Mouse (Mus musculus) G1E (cell line): ENCODE measurements around the gene Cdc73. TPM values are rescaled to one million over a fixed set of nuclear protein-coding genes. Genes with fewer than 3 reads are reported as not detected.

ENCODE experiments used
- ATAC-seq: 2 replicates; pipeline ENCODE4 v1.8.0; 2016; ENCODE audit warnings: mild to moderate bottlenecking; ENCODE audit not compliant: insufficient number of reproducible peaks, poor library complexity, low FRiP score, severe bottlenecking; ENCODE audit errors: extremely low read depth
- DNase-seq: peaks from one replicate; pipeline ENCODE4 v3.0.0; 2012; ENCODE audit warnings: low spot score
- H3K27me3 ChIP-seq: 2 replicates; pipeline ENCODE4 v1.6.1; 2012; ENCODE audit warnings: mild to moderate bottlenecking, low read length, inconsistent platforms; ENCODE audit not compliant: insufficient read depth
- H3K36me3 ChIP-seq: replicated peaks from 2 replicates; pipeline ENCODE3; 2012; ENCODE audit warnings: mild to moderate bottlenecking, inconsistent platforms
- H3K4me1 ChIP-seq: 2 replicates; pipeline ENCODE4 v1.6.1; 2012; ENCODE audit warnings: low read depth, low read length, inconsistent platforms, mixed read lengths; ENCODE audit not compliant: insufficient read depth
- H3K4me3 ChIP-seq: 2 replicates; pipeline ENCODE4 v1.5.1; 2012; ENCODE audit warnings: low read depth, mild to moderate bottlenecking, inconsistent platforms, low read length, moderate library complexity, mixed read lengths
- H3K9me3 ChIP-seq: replicated peaks from 2 replicates; pipeline ENCODE4 v1.6.1; 2012; ENCODE audit warnings: inconsistent platforms
- CTCF ChIP-seq: IDR thresholded peaks from 2 replicates; pipeline ENCODE4 v1.5.1; 2012; ENCODE audit warnings: low read depth, low read length, inconsistent platforms, mixed read lengths
- GATA1 ChIP-seq: IDR thresholded peaks from 2 replicates; pipeline ENCODE4 v1.6.1; 2012; ENCODE audit warnings: borderline replicate concordance, low read length, inconsistent platforms, mixed read lengths
- GATA2 ChIP-seq: IDR thresholded peaks from 2 replicates; pipeline ENCODE4 v1.6.1; 2012; ENCODE audit warnings: low read depth, low read length, inconsistent platforms, borderline replicate concordance
- POLR2AphosphoS5 ChIP-seq: IDR thresholded peaks from 2 replicates; pipeline ENCODE4 v1.6.1; 2012; ENCODE audit warnings: low read depth, low read length, inconsistent platforms; ENCODE audit not compliant: insufficient replicate concordance
- TAL1 ChIP-seq: conservative IDR thresholded peaks from 2 replicates; pipeline ENCODE4 v1.6.1; 2012; ENCODE audit warnings: low read depth, low read length, inconsistent platforms, mixed read lengths
- polyA plus RNA-seq: library from polyadenylated mRNA; stranded (reverse); fragments of >175 nt; gene quantifications from 2 replicates; pipeline ENCODE4 v1.2.3, GENCODE M21; 2012
- total RNA-seq, 2 experiments: library from RNA; stranded (forward) in 1 of 2; stranded (reverse) in 1 of 2; fragments of 200-1000 nt in 1 of 2; fragments of >200 nt in 1 of 2; fragmentation: Nextera tagmentation in 1 of 2; gene quantifications; 2 replicates each; pipeline ENCODE4 v1.2.3; 2014 to 2017

The Cdc73 gene
- total and polyA plus RNA-seq, 3 experiments = 13.0 to 288 (median 29.0) TPM

GRCm38 (mm10) chr1:143710627-143710976 lies 7.9 kb upstream of the Cdc73 start:
- ATAC-seq = no peak
- Histone ChIP-seq H3K27me3 (no peaks in the 10 kb centered on the region), H3K36me3 (no peaks in the 10 kb centered on the region), H3K9me3 (no peaks in the 10 kb centered on the region), H3K4me1 (peaks cover 31% of the 10 kb centered on the region), H3K4me3 (no peak overlapping the region)
- TF ChIP-seq GATA1 = no peak
- no peak for DNase-seq

DNA sequence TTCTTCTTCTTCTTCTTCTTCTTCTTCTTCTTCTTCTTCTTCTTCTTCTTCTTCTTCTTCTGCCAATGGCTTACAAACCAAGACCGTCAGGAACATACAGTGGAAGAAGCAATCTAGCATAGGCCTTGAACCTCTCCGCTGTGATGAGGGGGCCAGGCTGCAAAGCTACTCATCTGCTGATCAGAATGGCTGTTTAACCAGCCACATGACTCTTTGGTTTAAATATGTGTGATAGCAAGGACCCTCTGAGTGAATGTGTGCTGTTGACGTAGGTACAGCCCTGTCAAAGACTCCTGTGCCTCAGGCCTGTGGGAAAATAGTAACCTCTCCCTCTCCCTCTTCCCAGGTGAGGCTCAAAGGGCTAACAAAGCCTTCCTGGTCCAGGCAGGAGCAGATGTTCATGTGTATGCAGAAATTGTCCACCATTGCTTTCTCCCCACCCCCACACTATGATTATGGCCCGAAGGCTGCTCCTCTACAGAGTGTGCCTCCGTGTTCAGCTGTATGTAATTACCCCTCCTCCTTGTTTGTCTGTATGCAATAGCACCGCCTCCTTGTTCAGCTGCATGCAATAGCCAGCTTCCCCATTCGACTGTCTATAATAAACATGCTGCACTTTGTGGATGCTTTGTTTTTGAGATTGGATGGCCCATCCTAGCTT lies 7.4 kb upstream of the Cdc73 start:
- peak; percentile 63 for DNase-seq
- no peaks in the 10 kb centered on the region for H3K36me3 ChIP-seq
- no peaks in the 10 kb centered on the region for H3K9me3 ChIP-seq
- H3K4me3 ChIP-seq = no peak overlapping the region
- ATAC-seq = peak; percentile 99
- H3K27me3 ChIP-seq = no peaks in the 10 kb centered on the region
- peaks cover 32% of the 10 kb centered on the region for H3K4me1 ChIP-seq
- TF ChIP-seq POLR2AphosphoS5 (no peak), GATA1 (no peak), TAL1 (no peak), GATA2 (no peak), CTCF (no peak)

- no peak for TF ChIP-seq TAL1
- no peak for TF ChIP-seq GATA1
- TF ChIP-seq CTCF = no peak
- TF ChIP-seq GATA2 = no peak
- TF ChIP-seq POLR2AphosphoS5 = no peak
Measured at GRCm38 (mm10) chr1:143708361-143708760, 5.7 kb upstream of the Cdc73 start.

DNA sequence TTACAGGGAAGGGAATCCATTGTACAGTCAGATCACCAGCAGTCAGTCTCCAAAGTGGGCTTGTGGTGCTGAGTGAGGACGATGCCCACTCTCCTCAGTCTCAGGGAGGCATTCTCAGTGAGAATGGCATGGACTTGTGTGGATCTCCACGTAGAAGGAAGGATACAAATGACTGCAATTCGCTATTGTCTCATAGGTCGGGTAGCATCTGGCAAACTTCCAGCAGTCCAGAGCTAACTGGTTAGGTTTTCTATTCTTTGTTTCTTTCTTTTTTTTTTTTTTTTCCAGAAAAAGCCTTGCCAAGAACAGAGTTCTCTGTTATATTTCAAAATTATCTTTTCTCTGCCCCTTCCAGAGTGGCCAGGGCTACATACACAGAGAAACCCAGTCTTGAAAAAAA lies 4.3 kb upstream of the Cdc73 start:
- no peak for TF ChIP-seq TAL1
- no peak for TF ChIP-seq GATA1
- no peak for TF ChIP-seq POLR2AphosphoS5
- no peak for TF ChIP-seq GATA2
- TF ChIP-seq CTCF = no peak

More at GRCm38 (mm10) chr1:143708361-143708760, 5.7 kb upstream of the Cdc73 start:
- Histone ChIP-seq H3K27me3 (no peaks in the 10 kb centered on the region), H3K9me3 (no peaks in the 10 kb centered on the region), H3K36me3 (no peaks in the 10 kb centered on the region), H3K4me3 (no peak overlapping the region), H3K4me1 (peaks cover 38% of the 10 kb centered on the region)
- no peak for ATAC-seq
- no peak for DNase-seq

DNA sequence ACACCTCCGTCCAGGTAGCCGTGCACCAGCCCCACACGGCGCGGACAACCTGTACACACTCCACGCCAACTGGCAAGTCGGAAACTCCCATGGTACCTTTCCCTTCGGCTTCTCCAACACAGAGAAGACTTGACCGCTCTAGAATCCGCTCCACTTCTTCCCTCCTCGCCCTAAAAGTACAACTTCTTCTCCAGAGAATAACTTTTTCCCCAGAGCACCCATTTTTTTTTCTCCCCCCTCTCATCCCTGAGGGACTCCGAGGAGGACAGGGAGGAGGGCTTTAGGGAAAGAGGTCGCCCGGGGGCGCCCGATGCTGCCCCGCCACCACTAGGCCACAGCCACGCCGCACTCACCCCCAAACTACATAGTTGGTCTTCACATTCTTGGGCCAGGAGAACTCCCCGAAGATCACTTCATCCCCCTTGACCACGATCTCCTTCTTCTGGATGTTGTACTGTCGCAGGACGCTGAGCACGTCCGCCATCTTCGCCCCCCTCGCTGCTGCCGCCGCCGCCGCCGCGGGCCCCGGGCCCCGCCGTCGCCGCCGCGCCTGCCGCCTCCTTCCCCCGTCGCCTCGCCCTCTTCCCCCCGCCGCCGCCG lies 452 bp downstream of the Cdc73 start:
- peak; percentile 47 for ATAC-seq
- Histone ChIP-seq H3K27me3 (no peaks in the 10 kb centered on the region), H3K4me3 (peak overlapping the region; percentile 88), H3K36me3 (peaks cover 18% of the 10 kb centered on the region), H3K9me3 (no peaks in the 10 kb centered on the region), H3K4me1 (peaks cover 33% of the 10 kb centered on the region)
- DNase-seq = peak; percentile 70
- TF ChIP-seq TAL1 = no peak
- no peak for TF ChIP-seq CTCF
- TF ChIP-seq GATA2 = no peak
- TF ChIP-seq GATA1 = no peak

More for the DNA sequence above, 4.3 kb upstream of the Cdc73 start:
- Histone ChIP-seq H3K4me1 (peaks cover 42% of the 10 kb centered on the region), H3K36me3 (no peaks in the 10 kb centered on the region), H3K27me3 (no peaks in the 10 kb centered on the region), H3K4me3 (no peak overlapping the region), H3K9me3 (no peaks in the 10 kb centered on the region)
- DNase-seq (no peak), ATAC-seq (no peak)

GRCm38 (mm10) chr1:143701736-143702135 lies 957 bp downstream of the Cdc73 start:
- peaks cover 22% of the 10 kb centered on the region for H3K36me3 ChIP-seq
- ATAC-seq (no peak), DNase-seq (no peak)
- H3K27me3 ChIP-seq = no peaks in the 10 kb centered on the region
- H3K4me3 ChIP-seq = peak overlapping the region; percentile 88
- no peak for TF ChIP-seq GATA2
- TF ChIP-seq CTCF = no peak
- TF ChIP-seq TAL1 = no peak
- no peak for TF ChIP-seq POLR2AphosphoS5
- TF ChIP-seq GATA1 = no peak
- H3K4me1 ChIP-seq = peaks cover 34% of the 10 kb centered on the region
- no peaks in the 10 kb centered on the region for H3K9me3 ChIP-seq
